Mouse (Mus musculus) adrenal gland, adult 10 weeks (tissue): ENCODE data around the gene Zfp981. TPM values are rescaled to one million over a fixed set of nuclear protein-coding genes. Genes with fewer than 3 reads are reported as not detected.

Source experiments
- polyA plus RNA-seq: library from polyadenylated mRNA; stranded (reverse); fragments of 350-450 nt; fragmentation: Illumina TruSeq; extraction: RNeasy Lipid Tissue Mini Kit (QIAGEN cat#74804); gene quantifications from one replicate; pipeline ENCODE4 v1.2.3, GENCODE M21; 2014; ENCODE audit warnings: low read depth, low replicate concordance

Zfp981 gene
- 0.70 TPM for polyA plus RNA-seq

DNA sequence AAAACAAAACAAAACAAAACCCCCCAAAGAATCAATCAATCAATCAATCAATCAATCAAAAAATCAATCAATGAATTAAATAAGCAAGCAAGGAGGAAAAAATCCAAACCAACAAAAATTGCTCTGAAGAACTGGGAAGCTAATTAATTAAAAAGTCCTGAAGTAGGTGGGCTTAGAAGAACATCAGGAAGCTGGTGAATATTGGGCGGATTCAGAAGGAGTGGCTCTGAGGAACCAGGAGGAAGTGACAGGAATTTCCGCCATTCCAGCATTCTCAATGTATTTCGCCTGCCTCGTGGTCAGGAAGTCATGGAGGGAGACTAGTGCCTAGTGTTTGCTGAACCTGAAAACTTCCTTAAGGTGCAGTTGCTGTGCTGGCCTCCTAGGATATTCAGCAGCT lies at the start of gene Zfp981:
Gene Zfp981, plus strand, starts transcription at position 301 of the 400 bp plus-strand sequence.

Other genes starting within 250 kb of the Zfp981 start
- gene Zfp992, start 53.0 kb upstream of the Zfp981 start, polyA plus RNA-seq, result 15.8 TPM
- 23.9 TPM for gene Zfp993, start 108.9 kb downstream of the Zfp981 start, polyA plus RNA-seq